Mouse (Mus musculus) urinary bladder, adult 2 months (tissue): ENCODE results near the gene St14. TPM values are rescaled to one million over a fixed set of nuclear protein-coding genes. Genes with fewer than 3 reads are reported as not detected.
"Not testable (repeated sequence)": the region's sequence is repeated elsewhere in the genome, so short reads cannot be mapped to it uniquely, and the experiment has no call there.

Experiments used
- DNase-seq: peaks from one replicate; pipeline ENCODE4 v3.0.0; 2022; ENCODE audit warnings: low spot score
- polyA plus RNA-seq: library from polyadenylated mRNA; depleted of rRNA; stranded (reverse); fragments of >200 nt; gene quantifications from 2 replicates; pipeline ENCODE4 v1.2.3, GENCODE M21; 2012; rRNA removed

The St14 gene
- polyA plus RNA-seq, 1 experiment = 23.2 TPM

DNA sequence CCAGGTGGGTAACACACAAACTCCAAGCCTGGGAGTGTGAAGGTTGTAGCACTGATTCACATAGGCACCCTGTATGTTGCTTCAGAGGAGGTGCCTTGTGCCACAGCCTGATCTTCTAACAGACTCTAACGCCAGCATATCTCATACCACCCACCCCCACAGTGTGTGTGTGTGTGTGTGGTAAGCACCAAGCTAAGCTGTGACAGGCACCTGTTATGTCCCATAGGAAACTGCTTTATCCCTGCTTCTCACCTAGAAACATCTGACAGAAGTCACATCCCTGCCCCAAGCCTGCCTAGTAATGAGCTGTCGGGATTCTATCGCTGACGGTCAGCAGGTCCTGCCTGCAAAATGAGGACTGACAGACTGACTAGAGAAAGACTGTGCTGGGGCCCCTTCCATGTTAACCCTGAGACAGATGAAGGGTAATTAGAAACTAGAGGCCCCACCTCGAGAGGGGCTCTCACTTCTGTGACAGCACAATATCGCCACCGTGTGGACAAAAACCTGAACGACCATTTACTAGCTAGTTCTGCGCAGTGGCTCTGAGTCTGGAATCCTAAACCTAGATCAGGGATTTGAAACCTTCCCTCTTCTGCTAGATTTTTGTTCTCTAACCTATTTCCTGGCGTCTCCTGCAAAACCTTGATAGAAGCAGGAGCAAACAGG lies 45.4 kb downstream of the St14 start:
- DNase-seq = no peak

DNA sequence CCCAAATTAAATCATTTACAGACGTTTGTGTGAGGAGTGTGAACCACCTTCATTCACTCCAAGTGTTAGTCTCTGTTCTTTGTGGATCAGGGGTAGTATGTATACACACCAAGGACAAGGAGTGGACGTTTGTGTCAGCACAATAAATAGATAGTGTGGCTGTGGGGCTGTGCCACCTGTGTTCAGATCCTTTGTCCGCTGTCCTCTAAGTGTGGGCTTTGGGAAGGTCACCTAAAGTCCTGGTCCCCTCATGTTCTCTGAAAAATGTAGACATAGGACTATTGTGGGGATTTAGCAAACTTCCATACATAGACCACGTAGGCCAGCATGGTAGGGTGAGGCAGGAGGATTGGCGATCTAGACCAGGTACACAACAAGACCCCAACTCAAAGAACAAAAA lies 46.1 kb downstream of the St14 start:
- DNase-seq = no peak

DNA sequence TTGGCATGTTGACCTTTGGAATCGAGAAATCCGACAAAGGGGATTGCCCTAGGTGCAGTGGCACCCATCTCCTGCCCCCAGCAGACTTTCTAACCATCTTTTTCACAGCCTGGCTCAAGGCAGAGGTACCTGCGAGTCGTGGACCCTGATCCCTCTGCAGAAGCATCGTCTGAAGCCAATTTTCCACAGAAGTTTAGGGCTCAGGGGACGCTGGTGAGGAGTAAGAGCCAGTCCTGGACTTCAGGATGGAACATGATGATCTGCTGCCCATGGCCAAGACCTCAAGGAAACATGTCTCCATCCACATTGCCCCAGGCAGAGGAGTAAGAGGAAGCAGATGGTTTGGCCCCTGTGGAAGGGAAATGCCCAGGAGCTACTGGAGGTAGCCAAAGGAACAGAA lies 48.9 kb downstream of the St14 start:
- no peak for DNase-seq

DNA sequence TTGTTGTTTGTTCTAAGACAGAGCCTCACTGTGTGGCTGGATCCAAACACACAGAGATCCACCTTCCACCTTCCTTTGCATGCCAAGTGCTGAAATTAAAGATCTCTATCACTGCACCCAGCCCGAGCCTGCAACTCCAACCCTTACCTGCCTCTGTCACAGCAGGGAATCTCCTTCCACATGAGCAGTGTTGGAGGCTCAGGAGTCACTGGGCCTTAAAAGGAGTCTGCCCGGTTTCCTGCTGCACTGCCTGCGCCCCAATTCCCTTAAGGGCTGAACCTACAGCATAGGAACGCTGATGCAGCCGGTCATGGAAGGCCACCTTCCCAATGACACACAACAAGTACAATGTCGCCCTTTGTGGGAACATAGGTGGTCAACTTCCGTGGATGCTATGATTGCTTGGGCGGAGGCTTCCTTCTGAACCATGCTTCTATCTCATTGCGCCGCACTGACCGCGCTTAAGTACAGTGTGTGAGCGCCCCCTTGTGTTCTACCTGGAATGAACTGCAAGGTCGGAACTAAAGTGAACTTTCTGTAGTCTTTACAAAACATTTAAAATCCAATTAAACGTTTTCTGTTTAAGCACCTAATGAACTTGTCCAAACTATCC lies 49.5 kb downstream of the St14 start:
- DNase-seq = no peak

DNA sequence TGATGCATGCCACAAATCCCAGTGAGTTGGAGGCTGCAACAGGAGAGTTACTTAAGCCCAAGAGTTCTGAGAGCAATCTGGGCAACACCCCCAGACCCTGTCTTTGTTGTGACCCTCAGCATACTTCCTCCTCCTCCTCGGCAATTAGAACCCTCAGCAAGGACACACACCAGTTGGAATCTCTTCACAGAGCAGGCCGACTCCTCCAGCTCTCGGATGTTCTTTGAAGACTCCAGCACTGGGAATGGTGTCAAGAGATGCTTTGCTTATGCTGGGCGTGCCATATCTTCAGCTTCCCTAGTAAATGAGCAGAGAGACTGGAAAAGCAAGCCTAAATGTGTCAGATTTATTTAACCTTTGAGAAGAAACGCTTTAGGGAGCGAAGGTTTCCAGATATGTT lies 50.9 kb downstream of the St14 start:
- no peak for DNase-seq

DNA sequence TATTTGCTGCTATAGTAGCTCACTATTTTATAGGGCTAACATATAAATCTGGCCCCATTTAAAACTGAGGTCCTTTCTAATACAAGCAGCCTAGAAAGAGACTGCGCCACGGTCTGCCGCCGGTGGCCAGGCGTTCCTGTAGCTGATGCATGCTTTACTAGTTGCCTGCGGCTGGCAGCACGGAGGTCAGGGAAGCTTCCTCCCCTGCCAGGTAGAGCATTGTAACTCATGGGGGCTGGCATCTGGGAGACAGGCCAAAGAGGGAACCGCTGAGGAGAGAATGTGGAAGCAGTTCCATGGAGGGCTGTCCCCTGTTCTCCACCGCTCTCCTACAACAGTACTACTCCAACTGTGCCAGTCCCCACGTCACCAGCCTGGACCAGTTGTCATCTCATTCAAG lies 56.8 kb downstream of the St14 start:
- DNase-seq = no peak

DNA sequence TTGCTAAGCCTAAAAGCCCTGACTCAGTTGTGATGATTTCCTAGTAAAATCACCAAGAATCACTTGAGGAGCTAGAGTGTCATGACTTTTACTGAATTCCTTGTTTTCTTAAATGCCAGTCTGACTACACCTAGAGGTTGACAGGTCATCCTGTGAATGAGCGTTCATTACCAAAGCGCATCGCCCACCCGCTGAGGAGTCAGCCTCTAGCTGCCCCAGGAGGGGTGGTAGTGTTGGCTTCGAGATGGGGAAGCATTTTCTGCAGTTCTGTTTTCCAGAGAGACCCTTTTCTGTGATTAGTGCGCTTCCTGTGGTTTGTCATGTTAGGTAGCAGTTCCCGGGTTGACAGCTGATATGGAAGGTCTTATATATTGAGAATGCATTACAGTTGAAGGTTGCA lies 57.9 kb downstream of the St14 start:
- DNase-seq = no peak

DNA sequence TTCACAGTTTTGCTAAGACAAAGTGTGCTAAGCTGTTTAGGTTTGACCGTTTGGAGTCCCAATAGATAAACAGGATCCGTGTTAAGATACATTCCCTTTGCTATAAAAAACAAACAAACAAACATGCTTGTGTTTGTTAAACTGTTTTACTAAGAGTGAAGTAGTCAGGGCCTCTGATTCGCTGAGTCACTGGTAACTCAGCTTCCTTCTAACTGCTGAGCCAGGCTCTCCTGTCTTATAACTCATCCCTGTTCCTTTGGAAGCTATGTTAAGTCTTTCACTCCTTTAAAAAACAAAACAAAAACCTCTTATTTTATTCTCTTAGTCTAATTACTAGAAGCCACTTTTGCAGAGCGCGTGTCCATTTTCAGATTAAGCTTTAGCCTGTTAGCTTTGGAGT lies 59.4 kb downstream of the St14 start:
- no peak for DNase-seq

DNA sequence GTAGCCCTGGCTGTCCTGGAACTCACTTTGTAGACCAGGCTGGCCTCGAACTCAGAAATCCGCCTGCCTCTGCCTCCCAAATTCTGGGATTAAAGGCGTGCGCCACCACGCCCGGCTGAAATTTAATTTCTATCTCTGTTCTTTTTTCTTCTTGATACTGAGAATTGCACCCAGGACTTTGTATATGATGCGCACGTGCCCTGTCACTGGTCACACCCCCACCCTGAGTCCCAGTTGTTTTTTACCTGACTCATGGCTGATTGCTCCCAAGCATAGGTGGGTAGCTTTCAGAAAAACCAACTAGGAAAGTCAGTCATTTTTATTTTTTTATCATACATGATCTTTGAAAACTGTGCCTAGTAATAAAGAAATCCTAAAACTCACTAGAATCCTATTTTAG lies 60.9 kb downstream of the St14 start:
- no peak for DNase-seq

DNA sequence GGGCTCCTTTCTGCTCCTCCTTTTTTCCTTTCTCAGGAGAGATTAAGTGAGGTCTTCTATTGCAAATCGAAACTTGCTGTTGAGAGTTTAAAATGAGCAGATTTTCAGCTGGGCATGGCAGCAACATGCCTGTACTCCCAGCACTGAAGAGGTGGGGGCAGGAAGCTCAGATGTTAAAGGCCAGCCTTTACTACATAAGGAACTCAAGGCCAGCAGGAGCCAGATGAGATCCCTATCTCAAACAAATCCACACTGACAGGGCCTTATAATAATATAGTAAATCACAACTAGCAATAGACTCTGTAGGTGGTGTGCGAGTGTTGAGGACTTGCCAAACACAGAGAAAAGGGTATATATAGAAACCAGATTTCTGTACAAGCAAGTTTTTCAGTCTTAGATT lies 72.9 kb downstream of the St14 start:
- DNase-seq = no peak

DNA sequence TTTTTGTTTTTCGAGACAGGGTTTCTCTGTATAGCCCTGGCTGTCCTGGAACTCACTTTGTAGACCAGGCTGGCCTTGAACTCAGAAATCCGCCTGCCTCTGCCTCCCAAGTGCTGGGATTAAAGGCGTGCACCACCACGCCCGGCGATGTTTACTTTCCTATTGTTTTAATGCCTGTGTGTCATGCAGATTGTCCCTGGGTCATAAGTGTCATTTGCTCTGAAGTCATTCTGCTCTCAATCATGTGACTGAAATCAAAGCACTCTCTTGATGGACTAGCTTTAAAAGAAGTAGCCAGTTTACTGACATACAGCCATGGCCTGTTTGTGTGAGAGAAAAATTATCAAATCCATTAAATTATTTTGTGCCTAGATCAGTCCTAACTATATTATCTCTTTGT lies 80.1 kb downstream of the St14 start:
- not testable (repeated sequence) for DNase-seq

DNA sequence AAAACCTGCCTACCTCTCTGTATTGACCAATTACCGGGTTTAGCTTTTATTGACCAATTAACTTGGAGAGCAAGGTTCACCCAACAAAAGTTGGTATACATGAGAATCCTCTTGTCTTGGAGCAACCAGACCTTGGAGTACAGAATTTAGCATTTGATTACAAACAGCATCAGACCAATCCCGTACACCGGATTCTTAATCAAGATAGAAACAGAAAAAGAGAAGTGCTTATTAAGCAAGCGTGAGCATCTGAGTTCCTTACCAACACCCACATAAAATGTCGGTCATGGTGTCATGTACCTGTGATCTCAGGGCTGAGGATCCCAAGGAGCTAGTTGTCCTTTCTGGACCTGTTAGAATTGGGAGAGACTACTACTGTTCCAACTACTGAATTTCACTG lies 81.4 kb downstream of the St14 start:
- DNase-seq = no peak

Other genes with a start within 250 kb of the St14 start
- 3.5 and 4.5 TPM in 2 replicates for gene Adamts15, start 209.4 kb downstream of the St14 start, polyA plus RNA-seq
- 2.4 and 3.3 TPM in 2 replicates for gene Adamts8, start 189.3 kb downstream of the St14 start, polyA plus RNA-seq
- gene Zbtb44, start 101.2 kb downstream of the St14 start, polyA plus RNA-seq = 8.9 and 10.7 TPM in 2 replicates
- gene Aplp2, start 80.0 kb upstream of the St14 start, polyA plus RNA-seq = 943 and 1,034 TPM in 2 replicates
- 6.7 and 7.4 TPM in 2 replicates for gene Prdm10, start 148.7 kb upstream of the St14 start, polyA plus RNA-seq